Mouse (Mus musculus): ENCODE measurements at regions not wholly inside any gene's neighbourhood (a gene's known extent, or its start where the extent isn't known, plus 50 kb on each side); places are given as distances from the start of the nearest gene placed in this dataset.

- TF ChIP-seq CTCF (conservative IDR thresholded peaks at IDR 0.05 in 1 of 2, IDR thresholded peaks at IDR 0.05 in 1 of 2; ENCODE audit: low read depth in 2 of 2, low read length in 2 of 2) = no peak
- TF ChIP-seq ELF1 (IDR thresholded peaks at IDR 0.05; ENCODE audit: low read depth, low read length) = no peak
- TF ChIP-seq MEF2A (IDR thresholded peaks at IDR 0.05; ENCODE audit: borderline replicate concordance, low read depth, low read length) = no peak
- TF ChIP-seq POLR2A (IDR thresholded peaks at IDR 0.05; ENCODE audit: low read depth, low read length) = no peak
- TF ChIP-seq ZNF384 (IDR thresholded peaks at IDR 0.05; ENCODE audit: low read depth, low read length) = no peak
These were observed 149.1 kb upstream of the Rtl1 start for GRCm38 (mm10) chr12:109749256-109749655.

Data from CH12.LX (cell line).